Mouse (Mus musculus): Measurements from ENCODE around the gene Clvs2.
A peak's percentile ranks its signal among the peaks of the same experiment; 100 is the strongest.

Clvs2 gene

GRCm38 (mm10) chr10:33624131-33624879 lies at the start of gene Clvs2:
Gene Clvs2 (minus strand): TSS chr10:33624769.
- peak; percentile 34 to 41 for DNase-seq

GRCm38 (mm10) chr10:33653142-33653541 lies 28.6 kb upstream of the Clvs2 start:
- DNase-seq = peak; percentile 30 to 73

DNA sequence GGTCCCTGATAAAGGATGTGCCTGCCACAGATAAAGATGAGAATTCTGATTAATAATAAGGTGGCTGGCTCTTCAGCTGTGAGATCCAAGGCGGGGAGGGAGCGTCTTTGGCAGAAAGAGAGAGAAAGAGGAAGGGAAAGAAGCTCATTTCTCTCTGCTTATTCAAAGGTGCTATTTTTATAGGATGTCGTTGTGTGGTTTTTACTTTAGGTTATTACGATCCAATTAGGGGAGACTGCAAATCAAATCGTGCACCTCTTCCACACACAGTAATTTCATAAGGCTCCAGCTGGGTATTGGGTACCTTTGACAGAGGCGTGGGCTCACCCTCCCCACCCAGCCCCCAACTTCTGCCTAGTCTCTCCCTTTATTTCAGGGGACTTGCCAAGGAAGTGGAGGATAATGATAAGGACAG lies 985 bp downstream of the Clvs2 start:
- no peak for DNase-seq

GRCm38 (mm10) chr10:33622700-33623099 lies 1.9 kb downstream of the Clvs2 start:
- no peak for DNase-seq

DNA sequence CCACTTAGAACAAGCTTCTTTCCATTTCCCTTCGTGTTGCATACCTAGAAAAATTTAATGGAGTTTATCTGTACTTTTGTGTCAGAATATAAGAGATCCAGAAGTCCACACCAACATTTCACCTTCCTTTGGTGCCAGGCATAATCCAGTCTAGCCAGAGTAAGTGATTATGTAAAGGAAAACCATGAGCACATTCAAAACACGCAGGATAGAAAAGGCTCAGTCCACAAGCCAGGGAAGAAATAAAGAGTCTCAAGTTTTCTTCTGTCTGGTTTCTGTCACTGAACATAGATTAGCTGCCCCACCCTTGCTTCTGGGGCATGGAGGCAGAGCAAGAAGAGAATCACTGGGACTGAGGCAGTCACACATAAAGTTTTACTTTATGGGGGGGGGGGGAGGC lies 8.4 kb downstream of the Clvs2 start:
- DNase-seq = no peak

GRCm38 (mm10) chr10:33613197-33613596 lies 11.4 kb downstream of the Clvs2 start:
- no peak for DNase-seq

DNA sequence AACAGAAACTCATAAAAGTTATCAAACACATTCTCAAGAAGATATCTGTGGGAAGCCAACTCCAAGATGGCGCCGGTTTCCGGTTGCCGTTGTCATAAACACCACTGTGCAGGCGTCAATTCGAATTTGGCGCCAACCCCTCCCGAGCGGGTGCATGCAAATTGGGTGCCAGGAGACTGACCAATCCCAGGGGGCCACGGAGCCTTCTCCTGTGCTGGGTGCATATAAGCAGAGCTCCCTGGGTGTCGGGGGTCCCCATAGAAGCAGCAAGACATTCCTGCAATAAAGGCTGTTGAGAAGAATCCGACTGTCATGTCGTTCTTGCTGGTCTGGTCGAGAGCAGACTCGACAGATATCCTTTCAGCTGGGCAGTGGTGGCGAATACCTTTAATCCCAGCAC lies 31.8 kb downstream of the Clvs2 start:
- DNase-seq = peak in 1 of 2 experiments; percentile 3

DNA sequence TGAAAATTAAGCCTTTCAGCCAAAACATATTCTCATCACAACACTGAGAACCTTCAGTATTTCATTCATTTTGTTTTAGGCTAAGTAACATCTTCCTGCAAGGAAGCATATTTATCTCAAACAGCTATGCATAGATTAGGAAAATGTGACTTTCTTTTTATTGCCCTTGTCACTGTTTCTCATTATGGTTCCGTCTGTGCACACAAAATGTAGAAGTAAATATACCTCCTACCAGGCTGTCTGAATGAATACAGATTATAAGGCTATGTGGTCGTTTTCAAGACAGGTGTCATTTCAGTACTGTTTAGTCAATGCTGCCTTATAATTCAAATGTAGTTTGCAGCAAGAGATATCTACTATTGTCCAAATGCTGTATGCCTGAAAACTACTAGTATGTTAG lies 35.8 kb downstream of the Clvs2 start:
- no peak for DNase-seq

DNA sequence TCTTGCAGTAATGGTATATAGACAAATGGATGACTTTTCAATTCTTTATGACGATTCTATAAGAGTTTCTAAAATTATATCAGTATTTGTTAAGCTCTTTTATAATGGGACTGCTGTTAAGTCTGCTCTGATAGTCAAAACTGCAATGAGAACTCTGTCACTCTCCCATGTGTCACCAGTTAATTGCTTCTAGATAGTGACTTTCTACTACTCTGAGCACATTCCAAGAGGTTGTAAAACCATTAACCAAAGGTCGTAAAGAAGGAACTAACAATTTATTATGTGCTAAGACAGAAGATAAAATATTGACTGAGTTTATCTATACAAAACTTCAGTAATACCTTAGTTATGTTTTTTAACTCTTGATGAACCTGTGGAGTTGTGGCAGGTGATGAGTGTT lies 37.5 kb downstream of the Clvs2 start:
- DNase-seq = no peak

- DNase-seq = no peak
These were observed 66.5 kb downstream of the Clvs2 start for GRCm38 (mm10) chr10:33558081-33558480.

GRCm38 (mm10) chr10:33540331-33540730 lies 84.2 kb downstream of the Clvs2 start:
- DNase-seq = no peak
